Mouse (Mus musculus) megakaryocyte-erythroid progenitor cell, adult 5-6 weeks (primary cell): ENCODE results near the gene Arl3. TPM values are rescaled to one million over a fixed set of nuclear protein-coding genes. Genes with fewer than 3 reads are reported as not detected.

ENCODE experiments used
- ATAC-seq: replicated peaks from 2 replicates; pipeline ENCODE4 v1.8.0; 2016; ENCODE audit warnings: mild to moderate bottlenecking, inconsistent platforms; ENCODE audit not compliant: severe bottlenecking, poor library complexity, low FRiP score, low TSS enrichment
- total RNA-seq, 2 experiments: library from RNA; stranded (forward) in 1 of 2; stranded (reverse) in 1 of 2; fragments of 200-1000, 215-1000 nt in 1 of 2; fragments of >200 nt in 1 of 2; fragmentation: Nextera tagmentation in 1 of 2; gene quantifications; 2 replicates each; pipeline ENCODE4 v1.2.3; 2014 to 2017

The Arl3 gene
- total RNA-seq, 2 experiments from 2014 or later, result 14.2 to 31.7 TPM

DNA sequence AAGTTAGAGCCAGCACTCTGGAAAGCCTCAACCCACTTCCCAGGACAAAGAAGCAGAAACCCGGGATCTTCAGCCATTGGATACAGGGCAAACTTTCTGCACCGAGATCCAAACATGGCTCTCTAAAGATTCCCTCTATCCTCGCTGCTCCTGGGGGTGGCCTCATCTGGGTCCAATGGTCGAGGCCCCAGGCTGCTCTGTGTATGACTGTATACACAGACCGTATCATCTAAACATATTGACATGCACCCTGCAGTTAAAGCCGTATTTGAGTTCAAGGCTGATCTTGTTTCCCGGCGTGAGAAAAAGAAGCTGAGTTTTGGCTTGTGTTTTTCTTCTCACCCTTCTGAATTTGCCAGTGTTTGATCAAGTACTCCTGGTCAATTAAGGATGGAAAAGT is 30.2 kb downstream of the Arl3 start:
- ATAC-seq, result no peak

GRCm38 (mm10) chr19:46538213-46538612 is 34.8 kb downstream of the Arl3 start:
- ATAC-seq, result peak; percentile 68

- ATAC-seq, result no peak
Measured at GRCm38 (mm10) chr19:46537357-46537756, 35.6 kb downstream of the Arl3 start.

DNA sequence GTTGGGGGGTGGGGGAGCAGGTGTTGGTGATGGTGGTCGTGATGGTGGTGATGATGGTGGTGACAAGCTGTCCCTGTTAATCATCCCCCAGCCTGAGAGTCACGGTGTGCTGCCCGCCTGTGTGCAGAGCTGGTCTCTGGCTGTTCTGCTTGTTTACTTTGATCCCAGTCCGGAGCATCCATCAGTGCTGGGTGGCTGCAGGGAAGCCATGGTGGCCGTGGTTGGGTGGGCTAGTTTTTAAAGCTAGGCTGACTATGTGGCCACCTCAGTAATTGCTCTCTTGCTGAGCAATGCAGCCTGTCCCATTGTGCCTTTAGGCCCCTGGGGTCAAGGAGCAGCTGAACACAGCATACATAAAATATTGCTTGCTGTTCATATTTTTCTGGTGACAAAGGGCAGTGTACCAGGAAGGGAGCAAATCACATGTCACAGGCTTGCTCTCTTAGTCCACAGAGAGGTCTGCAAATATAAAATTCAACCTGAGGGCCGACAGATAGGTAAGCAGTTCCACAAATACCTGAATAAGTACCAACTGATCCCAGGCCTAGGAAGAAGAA is 38.4 kb downstream of the Arl3 start:
- no peak for ATAC-seq

GRCm38 (mm10) chr19:46533525-46533924 is 39.5 kb downstream of the Arl3 start:
- ATAC-seq, result no peak

DNA sequence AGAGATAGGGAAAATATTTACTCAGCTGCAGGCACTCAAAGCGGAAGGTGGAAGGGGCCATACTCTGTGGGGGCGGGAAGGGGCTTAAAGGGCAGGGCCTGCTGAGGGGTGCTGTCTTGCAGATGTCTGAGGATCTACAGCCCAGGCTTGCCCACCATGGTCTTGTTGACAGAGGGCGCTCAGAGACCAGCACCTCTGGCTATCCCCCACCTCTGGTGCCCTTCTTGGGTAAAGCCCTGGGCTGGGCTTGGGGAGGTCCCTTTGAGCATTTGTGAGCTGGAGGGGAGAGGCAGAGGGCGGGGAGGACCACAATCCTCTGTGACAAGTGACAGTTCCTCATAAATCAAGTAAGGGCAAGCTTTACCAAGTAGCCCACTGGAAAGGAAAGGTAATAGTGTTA is 39.9 kb downstream of the Arl3 start:
- ATAC-seq, result no peak

- peak; percentile 67 for ATAC-seq
Measured at GRCm38 (mm10) chr19:46532031-46532688, 40.8 kb downstream of the Arl3 start.

DNA sequence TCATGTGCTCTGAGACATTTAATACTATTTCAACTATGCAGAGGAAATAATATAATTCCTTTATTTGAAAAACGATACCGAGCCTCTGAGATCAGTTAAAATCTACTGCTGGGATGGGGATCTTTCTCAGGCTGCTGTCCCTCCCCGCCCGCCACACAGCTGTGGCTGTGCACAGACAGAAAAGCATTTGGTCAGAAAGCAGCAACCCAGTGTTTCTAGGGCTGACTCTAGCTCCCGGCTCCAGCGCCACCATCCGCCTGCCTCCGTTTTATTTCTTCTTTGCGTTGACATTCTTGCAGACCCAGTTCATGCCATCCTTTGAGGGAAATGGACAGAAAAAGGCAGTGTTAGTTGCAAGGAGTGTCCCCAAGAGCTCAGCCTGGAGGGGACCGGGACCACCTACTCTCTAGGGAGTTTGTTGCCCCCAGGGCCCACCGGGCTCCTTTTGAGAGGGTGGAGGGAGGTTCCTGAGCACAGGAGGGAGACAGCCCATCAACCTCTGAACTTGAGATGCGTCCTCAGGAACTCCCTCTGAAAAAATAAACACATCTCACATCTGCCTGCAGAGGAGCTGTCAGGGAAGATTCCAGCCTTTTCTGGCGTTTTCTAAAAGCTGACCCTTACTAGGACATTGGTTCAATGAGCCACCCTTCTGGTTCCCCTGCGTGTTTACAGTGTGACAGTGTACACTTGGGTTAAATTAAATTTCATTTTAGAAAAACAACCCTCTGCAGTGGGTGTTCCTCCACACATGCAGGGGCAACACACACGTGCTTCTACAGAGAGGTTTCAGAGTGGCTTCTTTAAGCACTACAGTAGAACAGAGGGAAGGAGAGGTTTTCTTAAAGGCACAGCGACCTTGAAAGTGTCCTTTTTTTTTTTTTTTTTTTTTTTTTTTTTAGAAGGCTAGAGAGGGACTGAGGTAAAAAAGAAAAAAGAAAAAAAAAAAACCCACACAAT is 41.6 kb downstream of the Arl3 start:
- peak; percentile 24; the same call in 1 of the 2 replicates for ATAC-seq

GRCm38 (mm10) chr19:46530449-46530990 is 42.5 kb downstream of the Arl3 start:
- no peak for ATAC-seq

DNA sequence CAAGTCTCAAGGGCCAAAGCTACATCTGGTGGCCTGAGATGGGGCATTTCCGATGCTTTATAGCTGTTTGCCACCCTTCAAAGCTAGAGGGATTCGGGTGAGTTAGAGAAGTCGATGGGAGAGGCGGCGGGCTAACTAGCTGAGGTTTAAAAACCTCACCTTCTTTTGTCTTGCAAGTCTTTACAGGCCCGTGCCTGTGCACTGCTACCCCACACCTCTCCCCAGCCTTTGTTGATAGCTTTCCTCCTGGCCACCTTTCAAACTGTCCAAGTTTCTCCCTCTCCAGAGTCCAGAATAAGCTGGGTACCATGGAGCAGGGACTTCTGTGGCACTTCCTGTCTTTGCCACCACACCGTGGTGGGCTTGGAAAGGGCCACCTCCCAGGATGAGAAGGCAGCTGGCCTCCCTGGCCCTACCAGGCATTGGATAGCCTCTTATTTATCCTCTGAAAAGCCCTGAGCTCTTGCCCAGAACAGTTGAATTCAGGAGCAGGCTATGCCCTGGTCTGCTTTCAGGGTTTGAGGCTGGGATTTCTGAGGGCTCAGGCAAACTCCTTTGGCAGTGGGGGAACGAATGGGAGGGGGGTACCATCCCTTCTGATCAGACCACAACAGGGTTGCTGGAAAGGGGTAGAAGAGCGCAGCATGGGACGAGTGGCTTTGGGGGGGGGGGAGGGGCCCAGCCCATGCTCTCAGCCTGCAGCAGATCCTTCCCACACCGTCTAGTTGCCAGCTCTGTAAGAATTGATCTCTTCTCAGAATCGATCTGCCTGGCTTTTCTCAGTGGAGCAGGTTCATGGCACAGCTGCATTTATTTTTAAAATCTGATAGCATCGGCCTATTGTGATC is 43.2 kb downstream of the Arl3 start:
- ATAC-seq, result no peak

GRCm38 (mm10) chr19:46528529-46529213 is 44.3 kb downstream of the Arl3 start:
- peak; percentile 62 for ATAC-seq

GRCm38 (mm10) chr19:46527632-46528528 is 45.1 kb downstream of the Arl3 start:
- ATAC-seq, result no peak

GRCm38 (mm10) chr19:46525691-46526631 is 47.0 kb downstream of the Arl3 start:
- no peak for ATAC-seq

DNA sequence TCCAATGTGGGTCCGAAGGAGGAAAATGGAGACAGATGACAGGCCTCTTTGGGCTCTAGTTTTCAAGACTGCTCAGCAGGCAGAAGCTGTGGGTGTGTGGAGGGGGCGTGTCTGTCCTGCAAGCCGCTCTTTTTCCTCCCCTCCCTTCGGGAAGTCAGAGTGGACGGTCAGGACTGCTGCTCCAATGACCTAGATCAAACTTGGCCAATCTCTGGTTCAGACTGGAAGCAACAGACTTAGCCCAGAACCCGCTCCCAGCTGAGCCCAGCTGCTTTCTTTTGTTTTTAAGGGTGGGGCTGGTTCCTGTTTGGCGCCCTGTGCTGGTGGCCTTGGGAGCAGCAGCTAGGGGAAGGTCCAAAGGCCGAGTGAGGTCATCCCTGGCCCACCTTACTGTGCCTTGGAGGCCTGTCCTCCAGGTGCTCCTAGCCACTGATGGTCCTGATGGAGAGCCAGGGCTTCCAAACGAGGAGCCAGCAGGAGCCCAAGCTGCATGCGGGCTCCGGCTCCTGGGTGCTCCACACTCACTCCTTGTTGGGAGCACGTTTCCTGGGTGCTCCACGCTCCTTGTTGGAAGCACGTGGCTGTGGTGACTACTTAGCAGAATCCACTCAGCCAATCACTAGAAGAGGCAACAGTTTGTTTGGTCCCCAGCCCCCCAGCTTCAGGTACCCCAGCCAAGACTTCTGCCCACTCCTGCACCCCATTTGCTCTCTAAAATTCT is 48.2 kb downstream of the Arl3 start:
- no peak for ATAC-seq

- no peak for ATAC-seq
Measured at GRCm38 (mm10) chr19:46524152-46524544, 48.9 kb downstream of the Arl3 start.
